Mouse (Mus musculus) C3H10T1/2 (cell line): Measurements from ENCODE around the gene AU018091. TPM values are rescaled to one million over a fixed set of nuclear protein-coding genes. Genes with fewer than 3 reads are reported as not detected.

Experiments used
- polyA plus RNA-seq, 2 experiments: library from polyadenylated mRNA; unstranded; fragments of >200 nt; fragmentation: generic; extraction: Trizol; gene quantifications; one replicate each; pipeline ENCODE4 v1.2.1; 2012; ENCODE audit warnings: missing spikeins in 2 of 2

Gene AU018091
- polyA plus RNA-seq = under 1 TPM in 1 of 2 experiments, not detected in 1; 0.01 TPM

DNA sequence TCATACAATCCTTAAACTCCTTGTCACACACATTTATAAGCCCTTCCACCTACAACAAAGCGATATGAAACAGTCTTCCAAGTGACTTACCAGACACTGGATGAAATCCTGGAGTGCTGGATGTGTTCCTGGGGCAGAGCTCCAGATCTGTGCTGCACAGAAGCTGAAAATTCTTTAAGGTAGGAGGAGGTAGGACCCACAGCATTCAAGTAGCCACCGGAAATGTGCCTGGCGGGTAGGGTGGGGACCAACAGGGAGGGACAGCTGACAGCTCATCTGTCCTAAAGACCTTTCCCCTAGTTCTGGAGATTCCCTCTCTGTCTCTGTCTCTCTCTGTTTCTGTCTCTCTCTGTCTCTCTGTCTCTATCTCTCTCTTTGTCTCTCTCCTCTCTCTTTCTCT lies at the start of gene AU018091:
AU018091 (minus strand) TSS at position 279 of the 400 bp plus-strand sequence.

Other genes starting within 250 kb of the AU018091 start
- gene Nlrp12, start 80.5 kb upstream of the AU018091 start, polyA plus RNA-seq = not detected
- 100 to 1,000 TPM in 1 of 2 experiments, 10 to 100 TPM in 1; 47.4 to 122 TPM for gene Myadm, start 119.9 kb upstream of the AU018091 start, polyA plus RNA-seq
- 1 to 10 TPM in 1 of 2 experiments, under 1 TPM in 1; 0.19 to 2.2 TPM for gene Prkcg, start 120.0 kb upstream of the AU018091 start, polyA plus RNA-seq
- 1 to 10 TPM in 1 of 2 experiments, under 1 TPM in 1; 0.26 to 3.6 TPM for gene Cacng7, start 163.8 kb upstream of the AU018091 start, polyA plus RNA-seq
- gene Cacng8, start 221.5 kb upstream of the AU018091 start, polyA plus RNA-seq = under 1 TPM in 1 of 2 experiments, not detected in 1; 0.04 TPM